Mouse (Mus musculus) hindbrain, embryonic 14.5 days (tissue): ENCODE measurements around the gene Mmgt1. TPM values are rescaled to one million over a fixed set of nuclear protein-coding genes. Genes with fewer than 3 reads are reported as not detected.

Experiments used
- ATAC-seq: fragments of 200-750 bp; cut with Nextera tagmentation; 2 replicates; pipeline ENCODE4 v1.8.0; 2017; ENCODE audit warnings: moderate number of reproducible peaks, mild to moderate bottlenecking, moderate TSS enrichment, moderate library complexity; ENCODE audit not compliant: low FRiP score
- DNase-seq: peaks from one replicate; pipeline ENCODE4 v3.0.0-alpha.2; 2015; ENCODE audit warnings: low spot score
- H3K27ac ChIP-seq: fragments of 300-500 bp; sonication (generic); 2 replicates; pipeline ENCODE4 v1.5.1; 2014; ENCODE audit warnings: mild to moderate bottlenecking, moderate library complexity
- H3K27me3 ChIP-seq: fragments of 300-500 bp; sonication (generic); 2 replicates; pipeline ENCODE4 v1.6.1; 2014; ENCODE audit warnings: mild to moderate bottlenecking, low read length, mixed read lengths; ENCODE audit not compliant: control insufficient read depth, insufficient read depth
- H3K36me3 ChIP-seq: fragments of 300-500 bp; sonication (generic); replicated peaks from 2 replicates; pipeline ENCODE4 v1.6.1; 2014; ENCODE audit not compliant: control insufficient read depth, insufficient read depth
- H3K4me1 ChIP-seq: fragments of 300-500 bp; sonication (generic); replicated peaks from 2 replicates; pipeline ENCODE4 v1.6.1; 2014; ENCODE audit warnings: antibody characterized with exemption, low read length, mixed read lengths; ENCODE audit not compliant: control insufficient read depth, insufficient read depth
- H3K4me2 ChIP-seq: fragments of 300-500 bp; sonication (generic); replicated peaks from 2 replicates; pipeline ENCODE4 v1.6.1; 2014; ENCODE audit warnings: mild to moderate bottlenecking, moderate library complexity
- H3K4me3 ChIP-seq: fragments of 300-500 bp; sonication (generic); replicated peaks from 2 replicates; pipeline ENCODE4 v1.5.1; 2014; ENCODE audit warnings: mild to moderate bottlenecking, low read length
- H3K9ac ChIP-seq: fragments of 300-500 bp; sonication (generic); 2 replicates; pipeline ENCODE4 v1.6.1; 2014
- H3K9me3 ChIP-seq: fragments of 300-500 bp; sonication (generic); 2 replicates; pipeline ENCODE4 v1.6.1; 2016; ENCODE audit warnings: low read length; ENCODE audit not compliant: control insufficient read depth
- WGBS: fragments of 180-500 bp; shearing (Covaris S2); extraction: QIAGEN DNeasy Blood & Tissue Kit; methylation state at CpG from one replicate; pipeline ENCODE4 v1.1.7; 2014; 5-methylcytosine and 5-hydroxymethylcytosine counted together
- polyA plus RNA-seq: library from polyadenylated mRNA; unstranded; fragments of >200 nt; fragmentation: Nextera tagmentation; extraction: Ambion mirVana; gene quantifications from 2 replicates; pipeline ENCODE4 v1.2.1, GENCODE M21; 2014

The Mmgt1 gene
- polyA plus RNA-seq, result 63.8 and 64.5 TPM in 2 replicates

- Histone ChIP-seq H3K27me3 (no peaks in the 10 kb centered on the region), H3K9me3 (no peaks in the 10 kb centered on the region), H3K27ac (peak within 1 kb of the TSS; percentile 85), H3K4me3 (peak within 1 kb of the TSS; percentile 70), H3K9ac (peak within 1 kb of the TSS; percentile 80), H3K4me2 (peak within 1 kb of the TSS; percentile 55), H3K36me3 (peaks cover 5% of the 10 kb centered on the region; the same call in 1 of the 2 replicates), H3K4me1 (peaks cover 5% of the 10 kb centered on the region; the same call in 1 of the 2 replicates)
- peak; percentile 88 for DNase-seq
- 16% methylated on average over 43 of the region's 44 CpGs for WGBS
- ATAC-seq, result peak; percentile 99
Measured at GRCm38 (mm10) chrX:56597887-56598640, at the start of gene Mmgt1. TSS of gene Mmgt1 (minus strand) at chrX:56598069.

- Histone ChIP-seq H3K36me3 (peaks cover 20% of the 10 kb centered on the region; the same call in 1 of the 2 replicates), H3K27ac (no peak overlapping the region), H3K9me3 (no peaks in the 10 kb centered on the region), H3K4me1 (no peaks in the 10 kb centered on the region), H3K4me2 (no peak overlapping the region), H3K9ac (no peak overlapping the region), H3K4me3 (no peak overlapping the region), H3K27me3 (no peaks in the 10 kb centered on the region)
- 8% methylated on average over 1 of the region's 1 CpGs for WGBS
- ATAC-seq (no peak), DNase-seq (no peak)
Measured at GRCm38 (mm10) chrX:56640066-56640465, 42.2 kb upstream of the Mmgt1 start.

GRCm38 (mm10) chrX:56636185-56636584, 38.3 kb upstream of the Mmgt1 start:
- Histone ChIP-seq H3K4me3 (no peak overlapping the region), H3K27me3 (no peaks in the 10 kb centered on the region), H3K9ac (no peak overlapping the region), H3K4me2 (no peak overlapping the region), H3K9me3 (no peaks in the 10 kb centered on the region), H3K36me3 (peaks cover 17% of the 10 kb centered on the region), H3K27ac (no peak overlapping the region), H3K4me1 (no peaks in the 10 kb centered on the region)
- 89% methylated on average over 5 of the region's 5 CpGs for WGBS
- ATAC-seq (no peak), DNase-seq (no peak)

- H3K9ac ChIP-seq, result no peak overlapping the region
- no peaks in the 10 kb centered on the region for H3K27me3 ChIP-seq
- H3K27ac ChIP-seq, result no peak overlapping the region
- no peaks in the 10 kb centered on the region for H3K9me3 ChIP-seq
- H3K4me2 ChIP-seq, result no peak overlapping the region
- ATAC-seq (no peak), DNase-seq (no peak)
- H3K36me3 ChIP-seq, result no peaks in the 10 kb centered on the region
- H3K4me3 ChIP-seq, result no peak overlapping the region
- 89% methylated on average over 2 of the region's 2 CpGs for WGBS
- H3K4me1 ChIP-seq, result peaks cover 8% of the 10 kb centered on the region; the same call in 1 of the 2 replicates
Measured at GRCm38 (mm10) chrX:56615236-56615635, 17.4 kb upstream of the Mmgt1 start.

- Histone ChIP-seq H3K27ac (peak overlapping the region; percentile 88), H3K9ac (peak overlapping the region; percentile 75), H3K36me3 (no peaks in the 10 kb centered on the region), H3K4me1 (peaks cover 8% of the 10 kb centered on the region; the same call in 1 of the 2 replicates), H3K27me3 (no peaks in the 10 kb centered on the region), H3K9me3 (no peaks in the 10 kb centered on the region), H3K4me3 (peak overlapping the region; percentile 69), H3K4me2 (peak overlapping the region; percentile 54)
- no peak for DNase-seq
- peak; percentile 36; the same call in 1 of the 2 replicates for ATAC-seq
- WGBS, result 13% methylated on average over 13 of the region's 13 CpGs
Measured at GRCm38 (mm10) chrX:56610318-56610694, 12.4 kb upstream of the Mmgt1 start.

GRCm38 (mm10) chrX:56609623-56610317, 11.9 kb upstream of the Mmgt1 start, which contains the start of gene Slc9a6:
TSS of gene Slc9a6 (plus strand) at chrX:56609757.
- 8% methylated on average over 30 of the region's 50 CpGs for WGBS
- no peaks in the 10 kb centered on the region for H3K36me3 ChIP-seq
- peak within 1 kb of the TSS; percentile 69 for H3K4me3 ChIP-seq
- H3K9ac ChIP-seq, result peak within 1 kb of the TSS; percentile 75
- H3K4me2 ChIP-seq, result peak within 1 kb of the TSS; percentile 54
- DNase-seq (peak; percentile 77), ATAC-seq (peak; percentile 96)
- H3K27me3 ChIP-seq, result no peaks in the 10 kb centered on the region
- peaks cover 8% of the 10 kb centered on the region; the same call in 1 of the 2 replicates for H3K4me1 ChIP-seq
- peak within 1 kb of the TSS; percentile 88 for H3K27ac ChIP-seq
- no peaks in the 10 kb centered on the region for H3K9me3 ChIP-seq

GRCm38 (mm10) chrX:56609285-56609622, 11.4 kb upstream of the Mmgt1 start:
- Histone ChIP-seq H3K27ac (peak overlapping the region; percentile 12; the same call in 1 of the 2 replicates), H3K4me2 (peak overlapping the region; percentile 43), H3K27me3 (no peaks in the 10 kb centered on the region), H3K9me3 (no peaks in the 10 kb centered on the region), H3K36me3 (no peaks in the 10 kb centered on the region), H3K4me1 (peaks cover 8% of the 10 kb centered on the region; the same call in 1 of the 2 replicates), H3K9ac (peak overlapping the region; percentile 75), H3K4me3 (peak overlapping the region; percentile 69)
- WGBS, result 29% methylated on average over 7 of the region's 7 CpGs
- ATAC-seq, result peak; percentile 59
- DNase-seq, result peak; percentile 24

GRCm38 (mm10) chrX:56607032-56607710, 9.3 kb upstream of the Mmgt1 start:
- Histone ChIP-seq H3K27me3 (no peaks in the 10 kb centered on the region), H3K4me3 (no peak overlapping the region), H3K4me1 (peaks cover 8% of the 10 kb centered on the region; the same call in 1 of the 2 replicates), H3K36me3 (no peaks in the 10 kb centered on the region), H3K27ac (no peak overlapping the region), H3K9ac (no peak overlapping the region), H3K9me3 (no peaks in the 10 kb centered on the region), H3K4me2 (no peak overlapping the region)
- DNase-seq, result no peak
- ATAC-seq, result no peak
- WGBS, result 82% methylated on average over 7 of the region's 7 CpGs

- 75% methylated on average over 2 of the region's 2 CpGs for WGBS
- Histone ChIP-seq H3K4me2 (no peak overlapping the region), H3K4me3 (no peak overlapping the region), H3K4me1 (peaks cover 5% of the 10 kb centered on the region; the same call in 1 of the 2 replicates), H3K9ac (no peak overlapping the region), H3K27ac (no peak overlapping the region), H3K9me3 (no peaks in the 10 kb centered on the region), H3K36me3 (no peaks in the 10 kb centered on the region), H3K27me3 (no peaks in the 10 kb centered on the region)
- ATAC-seq (no peak), DNase-seq (no peak)
Measured at GRCm38 (mm10) chrX:56606536-56606935, 8.7 kb upstream of the Mmgt1 start.
